Mouse (Mus musculus): ENCODE data around the gene Krt7. TPM values are rescaled to one million over a fixed set of nuclear protein-coding genes. Genes with fewer than 3 reads are reported as not detected.

Gene Krt7
- 156 and 160 TPM in 2 replicates for polyA plus RNA-seq (2015; fragmentation: Nextera tagmentation; extraction: Ambion mirVana)

GRCm38 (mm10) chr15:101410775-101411174 is at the start of gene Krt7:
Gene Krt7, plus strand, starts transcription at chr15:101411043.
- 35% methylated on average over 2 of the region's 2 CpGs for WGBS
- Histone ChIP-seq H3K4me2 (ENCODE audit: low read depth, low read length) (peak within 1 kb of the TSS; percentile 60), H3K27ac (ENCODE audit: low read length) (peak within 1 kb of the TSS; percentile 89), H3K4me3 (ENCODE audit: low read length) (peak within 1 kb of the TSS; percentile 54), H3K9ac (ENCODE audit: low read depth, low read length) (peak within 1 kb of the TSS; percentile 72), H3K4me1 (ENCODE audit: control insufficient read depth, insufficient read depth, low read length) (peaks cover 25% of the 10 kb centered on the region), H3K36me3 (ENCODE audit: control insufficient read depth, insufficient read depth, low read length) (no peaks in the 10 kb centered on the region), H3K27me3 (replicated peaks; ENCODE audit: control insufficient read depth, insufficient read depth, low read length) (no peaks in the 10 kb centered on the region), H3K9me3 (ENCODE audit: control insufficient read depth, low read length) (no peaks in the 10 kb centered on the region)
- ATAC-seq, result peak; percentile 69

- Histone ChIP-seq H3K4me1 (ENCODE audit: control insufficient read depth, insufficient read depth, low read length) (peaks cover 16% of the 10 kb centered on the region), H3K36me3 (ENCODE audit: control insufficient read depth, insufficient read depth, low read length) (no peaks in the 10 kb centered on the region), H3K27me3 (replicated peaks; ENCODE audit: control insufficient read depth, insufficient read depth, low read length) (no peaks in the 10 kb centered on the region), H3K9me3 (ENCODE audit: control insufficient read depth, low read length) (no peaks in the 10 kb centered on the region), H3K27ac (ENCODE audit: low read length) (no peak overlapping the region), H3K4me3 (ENCODE audit: low read length) (no peak overlapping the region), H3K4me2 (ENCODE audit: low read depth, low read length) (no peak overlapping the region), H3K9ac (ENCODE audit: low read depth, low read length) (no peak overlapping the region)
- WGBS, result 52% methylated on average over 4 of the region's 4 CpGs
- no peak for ATAC-seq
These were observed 48.3 kb upstream of the Krt7 start for GRCm38 (mm10) chr15:101362393-101363010.

- no peak for ATAC-seq
- no peaks in the 10 kb centered on the region for H3K27me3 ChIP-seq (replicated peaks; ENCODE audit: control insufficient read depth, insufficient read depth, low read length)
- no peak overlapping the region for H3K9ac ChIP-seq (ENCODE audit: low read depth, low read length)
- H3K4me3 ChIP-seq (ENCODE audit: low read length), result no peak overlapping the region
- no peaks in the 10 kb centered on the region for H3K9me3 ChIP-seq (ENCODE audit: control insufficient read depth, low read length)
- WGBS, result 76% methylated on average over 6 of the region's 6 CpGs
- H3K36me3 ChIP-seq (ENCODE audit: control insufficient read depth, insufficient read depth, low read length), result no peaks in the 10 kb centered on the region
- no peak overlapping the region for H3K27ac ChIP-seq (ENCODE audit: low read length)
- H3K4me1 ChIP-seq (ENCODE audit: control insufficient read depth, insufficient read depth, low read length), result peaks cover 16% of the 10 kb centered on the region
- no peak overlapping the region for H3K4me2 ChIP-seq (ENCODE audit: low read depth, low read length)
These were observed 46.9 kb upstream of the Krt7 start for GRCm38 (mm10) chr15:101363933-101364332.

GRCm38 (mm10) chr15:101364425-101364824 is 46.4 kb upstream of the Krt7 start:
- Histone ChIP-seq H3K27ac (ENCODE audit: low read length) (no peak overlapping the region), H3K36me3 (ENCODE audit: control insufficient read depth, insufficient read depth, low read length) (no peaks in the 10 kb centered on the region)
- 64% methylated on average over 6 of the region's 6 CpGs for WGBS

GRCm38 (mm10) chr15:101364891-101365671 is 45.8 kb upstream of the Krt7 start:
- no peak overlapping the region for H3K27ac ChIP-seq (ENCODE audit: low read length)
- H3K9ac ChIP-seq (ENCODE audit: low read depth, low read length), result 0 out of 2 replicates have a peak overlapping the region, but pooled peaks have one; percentile 21
- WGBS, result 64% methylated on average over 7 of the region's 7 CpGs
- H3K4me3 ChIP-seq (ENCODE audit: low read length), result no peak overlapping the region
- no peak for ATAC-seq
- H3K36me3 ChIP-seq (ENCODE audit: control insufficient read depth, insufficient read depth, low read length), result no peaks in the 10 kb centered on the region
- peaks cover 26% of the 10 kb centered on the region for H3K4me1 ChIP-seq (ENCODE audit: control insufficient read depth, insufficient read depth, low read length)
- no peaks in the 10 kb centered on the region for H3K27me3 ChIP-seq (replicated peaks; ENCODE audit: control insufficient read depth, insufficient read depth, low read length)
- H3K4me2 ChIP-seq (ENCODE audit: low read depth, low read length), result no peak overlapping the region
- no peaks in the 10 kb centered on the region for H3K9me3 ChIP-seq (ENCODE audit: control insufficient read depth, low read length)

More at GRCm38 (mm10) chr15:101364425-101364824, 46.4 kb upstream of the Krt7 start:
- Histone ChIP-seq H3K4me2 (ENCODE audit: low read depth, low read length) (no peak overlapping the region), H3K4me3 (ENCODE audit: low read length) (no peak overlapping the region), H3K27me3 (replicated peaks; ENCODE audit: control insufficient read depth, insufficient read depth, low read length) (no peaks in the 10 kb centered on the region), H3K9ac (ENCODE audit: low read depth, low read length) (no peak overlapping the region), H3K9me3 (ENCODE audit: control insufficient read depth, low read length) (no peaks in the 10 kb centered on the region), H3K4me1 (ENCODE audit: control insufficient read depth, insufficient read depth, low read length) (peaks cover 19% of the 10 kb centered on the region)
- ATAC-seq, result no peak

GRCm38 (mm10) chr15:101365721-101366120 is 45.1 kb upstream of the Krt7 start:
- H3K27ac ChIP-seq (ENCODE audit: low read length), result peak overlapping the region; percentile 38; the same call in 1 of the 2 replicates
- H3K9ac ChIP-seq (ENCODE audit: low read depth, low read length), result 0 out of 2 replicates have a peak overlapping the region, but pooled peaks have one; percentile 21
- 61% methylated on average over 4 of the region's 4 CpGs for WGBS
- no peaks in the 10 kb centered on the region for H3K36me3 ChIP-seq (ENCODE audit: control insufficient read depth, insufficient read depth, low read length)
- peaks cover 31% of the 10 kb centered on the region for H3K4me1 ChIP-seq (ENCODE audit: control insufficient read depth, insufficient read depth, low read length)
- H3K9me3 ChIP-seq (ENCODE audit: control insufficient read depth, low read length), result no peaks in the 10 kb centered on the region
- no peak overlapping the region for H3K4me3 ChIP-seq (ENCODE audit: low read length)
- no peaks in the 10 kb centered on the region for H3K27me3 ChIP-seq (replicated peaks; ENCODE audit: control insufficient read depth, insufficient read depth, low read length)
- ATAC-seq, result no peak
- H3K4me2 ChIP-seq (ENCODE audit: low read depth, low read length), result no peak overlapping the region

- no peak overlapping the region; the same call in 1 of the 2 replicates for H3K27ac ChIP-seq (ENCODE audit: low read length)
- no peaks in the 10 kb centered on the region for H3K9me3 ChIP-seq (ENCODE audit: control insufficient read depth, low read length)
- H3K4me2 ChIP-seq (ENCODE audit: low read depth, low read length), result no peak overlapping the region
- no peak overlapping the region for H3K4me3 ChIP-seq (ENCODE audit: low read length)
- no peaks in the 10 kb centered on the region for H3K36me3 ChIP-seq (ENCODE audit: control insufficient read depth, insufficient read depth, low read length)
- no peak overlapping the region for H3K9ac ChIP-seq (ENCODE audit: low read depth, low read length)
- H3K4me1 ChIP-seq (ENCODE audit: control insufficient read depth, insufficient read depth, low read length), result peaks cover 36% of the 10 kb centered on the region
- ATAC-seq, result no peak
- no peaks in the 10 kb centered on the region for H3K27me3 ChIP-seq (replicated peaks; ENCODE audit: control insufficient read depth, insufficient read depth, low read length)
- 34% methylated on average over 3 of the region's 3 CpGs for WGBS
These were observed 44.4 kb upstream of the Krt7 start for GRCm38 (mm10) chr15:101366482-101366881.

- peaks cover 37% of the 10 kb centered on the region for H3K4me1 ChIP-seq (ENCODE audit: control insufficient read depth, insufficient read depth, low read length)
- H3K9ac ChIP-seq (ENCODE audit: low read depth, low read length), result no peak overlapping the region
- 67% methylated on average over 2 of the region's 2 CpGs for WGBS
- no peaks in the 10 kb centered on the region for H3K27me3 ChIP-seq (replicated peaks; ENCODE audit: control insufficient read depth, insufficient read depth, low read length)
- H3K4me3 ChIP-seq (ENCODE audit: low read length), result no peak overlapping the region
- H3K4me2 ChIP-seq (ENCODE audit: low read depth, low read length), result no peak overlapping the region
- no peak for ATAC-seq
- H3K27ac ChIP-seq (ENCODE audit: low read length), result no peak overlapping the region
- H3K36me3 ChIP-seq (ENCODE audit: control insufficient read depth, insufficient read depth, low read length), result no peaks in the 10 kb centered on the region
- H3K9me3 ChIP-seq (ENCODE audit: control insufficient read depth, low read length), result no peaks in the 10 kb centered on the region
These were observed 43.9 kb upstream of the Krt7 start for GRCm38 (mm10) chr15:101366926-101367325.

GRCm38 (mm10) chr15:101367497-101367896 is 43.3 kb upstream of the Krt7 start:
- 79% methylated on average over 8 of the region's 8 CpGs for WGBS
- Histone ChIP-seq H3K9me3 (ENCODE audit: control insufficient read depth, low read length) (no peaks in the 10 kb centered on the region), H3K36me3 (ENCODE audit: control insufficient read depth, insufficient read depth, low read length) (no peaks in the 10 kb centered on the region), H3K4me3 (ENCODE audit: low read length) (no peak overlapping the region), H3K27ac (ENCODE audit: low read length) (no peak overlapping the region), H3K4me1 (ENCODE audit: control insufficient read depth, insufficient read depth, low read length) (peaks cover 42% of the 10 kb centered on the region), H3K27me3 (replicated peaks; ENCODE audit: control insufficient read depth, insufficient read depth, low read length) (no peaks in the 10 kb centered on the region), H3K9ac (ENCODE audit: low read depth, low read length) (no peak overlapping the region), H3K4me2 (ENCODE audit: low read depth, low read length) (no peak overlapping the region)
- no peak for ATAC-seq

Measured in intestine, embryonic 16.5 days (tissue).